Mouse (Mus musculus) heart, embryonic 14.5 days (tissue): ENCODE results near the gene Swt1. TPM values are rescaled to one million over a fixed set of nuclear protein-coding genes. Genes with fewer than 3 reads are reported as not detected.
A peak's percentile ranks its signal among the peaks of the same experiment; 100 is the strongest.
"Not testable (repeated sequence)": the region's sequence is repeated elsewhere in the genome, so short reads cannot be mapped to it uniquely, and the experiment has no call there.

Source experiments
- ATAC-seq: fragments of 200-750 bp; cut with Nextera tagmentation; 2 replicates; pipeline ENCODE4 v1.8.0; 2017; ENCODE audit warnings: low read depth, moderate TSS enrichment; ENCODE audit not compliant: insufficient number of reproducible peaks, insufficient read depth, low FRiP score
- H3K27ac ChIP-seq, 2 experiments: fragments of 200-500 bp in 1 of 2; fragments of 300-500 bp in 1 of 2; sonication (generic) in 1 of 2; replicated peaks in 1 of 2; 2 replicates each; pipeline ENCODE4 v1.5.1; 2012 to 2014; ENCODE audit warnings: low read depth in 2 of 2, low read length in 2 of 2, control low read depth in 1 of 2, mild to moderate bottlenecking in 1 of 2, mixed read lengths in 1 of 2; ENCODE audit not compliant: control insufficient read depth in 1 of 2, insufficient read depth in 1 of 2
- H3K27me3 ChIP-seq: fragments of 300-500 bp; sonication (generic); 2 replicates; pipeline ENCODE4 v1.6.1; 2014; ENCODE audit warnings: mild to moderate bottlenecking, low read length, control low read depth; ENCODE audit not compliant: control insufficient read depth, insufficient read depth
- H3K36me3 ChIP-seq: fragments of 300-500 bp; sonication (generic); 2 replicates; pipeline ENCODE4 v1.6.1; 2014; ENCODE audit warnings: mild to moderate bottlenecking, control low read depth, low read length, mixed read lengths; ENCODE audit not compliant: control insufficient read depth, insufficient read depth
- H3K4me1 ChIP-seq, 2 experiments: fragments of 200-500 bp in 1 of 2; fragments of 300-500 bp in 1 of 2; sonication (generic) in 1 of 2; 2 replicates each; pipeline ENCODE4 v1.6.1; 2012 to 2014; ENCODE audit warnings: low read length in 2 of 2, control low read depth in 1 of 2, mixed read lengths in 1 of 2; ENCODE audit not compliant: control insufficient read depth in 2 of 2, insufficient read depth in 2 of 2
- H3K4me2 ChIP-seq: fragments of 300-500 bp; sonication (generic); 2 replicates; pipeline ENCODE4 v1.6.1; 2014; ENCODE audit warnings: mild to moderate bottlenecking, low read length
- H3K4me3 ChIP-seq, 2 experiments: fragments of 200-500 bp in 1 of 2; fragments of 300-500 bp in 1 of 2; sonication (generic) in 1 of 2; 2 replicates each; pipeline ENCODE4 v1.5.1; 2012 to 2014; ENCODE audit warnings: low read length in 2 of 2, mild to moderate bottlenecking in 2 of 2, control low read depth in 1 of 2, low read depth in 1 of 2, moderate library complexity in 1 of 2; ENCODE audit not compliant: control insufficient read depth in 1 of 2, insufficient read depth in 1 of 2
- H3K9ac ChIP-seq: fragments of 300-500 bp; sonication (generic); 2 replicates; pipeline ENCODE4 v1.6.1; 2014; ENCODE audit warnings: mild to moderate bottlenecking, low read length
- H3K9me3 ChIP-seq: fragments of 300-500 bp; sonication (generic); 2 replicates; pipeline ENCODE4 v1.6.1; 2016; ENCODE audit warnings: low read length, control low read depth; ENCODE audit not compliant: control insufficient read depth
- WGBS: fragments of 180-500 bp; shearing (Covaris S2); extraction: QIAGEN DNeasy Blood & Tissue Kit; methylation state at CpG from one replicate; pipeline ENCODE4 v1.1.7; 2014; 5-methylcytosine and 5-hydroxymethylcytosine counted together
- polyA plus RNA-seq: library from polyadenylated mRNA; unstranded; fragments of >200 nt; fragmentation: Nextera tagmentation; extraction: Ambion mirVana; gene quantifications from 2 replicates; pipeline ENCODE4 v1.2.1, GENCODE M21; 2014

Gene Swt1
- polyA plus RNA-seq = 17.4 and 19.9 TPM in 2 replicates

GRCm38 (mm10) chr1:151428263-151429221 is at the start of gene Swt1, which contains the start of gene Trmt1l:
Gene Swt1 (minus strand): TSS chr1:151428455.
Gene Trmt1l (plus strand): TSS chr1:151428542.
- ATAC-seq = peak; percentile 99
- Histone ChIP-seq H3K9ac (peak within 1 kb of the TSS; percentile 96), H3K36me3 (peaks cover 3% of the 10 kb centered on the region; the same call in 1 of the 2 replicates), H3K27me3 (no peaks in the 10 kb centered on the region), H3K4me1 (peaks cover 0 to 16% of the 10 kb centered on the region in 2 experiments; a peak in 2 of 4 replicates), H3K27ac (peak within 1 kb of the TSS; percentile 95 to 97), H3K9me3 (no peaks in the 10 kb centered on the region), H3K4me3 (peak within 1 kb of the TSS; percentile 61 to 86), H3K4me2 (peak within 1 kb of the TSS; percentile 80)
- under 1% methylated on average over 74 of the region's 74 CpGs for WGBS

GRCm38 (mm10) chr1:151472386-151472785 is 44.1 kb upstream of the Swt1 start:
- ATAC-seq, H3K27me3 ChIP-seq, H3K27ac ChIP-seq, H3K4me3 ChIP-seq, H3K9ac ChIP-seq, H3K9me3 ChIP-seq, H3K4me2 ChIP-seq, H3K4me1 ChIP-seq: not testable (repeated sequence)
- peaks cover 84% of the 10 kb centered on the region for H3K36me3 ChIP-seq
- 94% methylated on average over 8 of the region's 8 CpGs for WGBS

DNA sequence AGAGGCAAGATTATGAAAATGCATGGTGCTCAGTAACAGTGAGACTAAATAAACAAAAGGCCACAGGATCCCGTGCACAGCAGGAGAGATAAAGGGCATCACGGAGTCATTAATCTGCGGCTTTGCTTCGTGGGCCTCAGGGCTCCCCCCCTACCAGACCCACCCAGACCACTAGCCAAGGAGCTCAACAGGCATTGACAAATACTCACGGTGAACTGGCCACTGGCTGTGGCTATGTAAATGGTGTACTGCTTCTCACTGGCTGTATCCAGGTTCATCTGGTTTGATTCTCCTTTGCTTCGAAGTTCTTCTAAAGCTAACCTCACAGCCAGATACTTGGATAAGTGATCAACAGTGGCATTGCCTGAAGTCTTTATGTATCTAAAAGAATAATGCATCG is 43.2 kb upstream of the Swt1 start:
- no peak overlapping the region for H3K27ac ChIP-seq
- no peak overlapping the region for H3K9ac ChIP-seq
- WGBS = 69% methylated on average over 7 of the region's 7 CpGs
- peaks cover 74% of the 10 kb centered on the region for H3K36me3 ChIP-seq
- no peak overlapping the region for H3K4me2 ChIP-seq
- no peak for ATAC-seq
- H3K4me1 ChIP-seq = no peaks in the 10 kb centered on the region
- no peaks in the 10 kb centered on the region for H3K9me3 ChIP-seq
- no peaks in the 10 kb centered on the region for H3K27me3 ChIP-seq
- no peak overlapping the region for H3K4me3 ChIP-seq

GRCm38 (mm10) chr1:151466571-151466970 is 38.3 kb upstream of the Swt1 start:
- Histone ChIP-seq H3K27me3 (no peaks in the 10 kb centered on the region), H3K4me1 (0 out of 4 replicates have a peak, but pooled peaks cover 0 to 3% of the 10 kb centered on the region in 2 experiments), H3K9ac (no peak overlapping the region), H3K4me2 (no peak overlapping the region), H3K4me3 (no peak overlapping the region), H3K27ac (no peak overlapping the region), H3K36me3 (peaks cover 30% of the 10 kb centered on the region), H3K9me3 (no peaks in the 10 kb centered on the region)
- no peak for ATAC-seq
- whole genome bisulfite sequencing = 86% methylated on average over 4 of the region's 4 CpGs

DNA sequence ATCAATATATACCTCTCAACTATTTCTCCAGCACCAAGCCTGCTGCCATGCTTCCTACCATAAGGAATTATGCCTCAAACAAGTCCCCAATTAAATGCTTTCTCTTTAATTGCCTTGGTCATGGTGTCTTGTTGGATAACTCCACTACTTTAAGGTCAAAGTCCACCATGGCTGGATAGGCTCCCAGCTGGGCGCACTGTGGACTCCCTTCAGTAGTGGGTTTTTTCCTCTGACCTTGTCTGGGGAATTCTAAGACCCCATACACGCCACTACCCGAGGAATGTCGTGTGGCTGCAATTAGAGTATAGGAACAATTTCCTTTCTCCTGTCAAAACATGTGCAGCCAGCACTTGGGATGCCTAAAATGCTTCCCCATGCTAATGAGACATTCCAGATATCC is 36.7 kb upstream of the Swt1 start:
- Histone ChIP-seq H3K27ac (no peak overlapping the region; a peak in 1 of 4 replicates), H3K4me1 (0 out of 4 replicates have a peak, but pooled peaks cover 0 to 3% of the 10 kb centered on the region in 2 experiments), H3K36me3 (peaks cover 26% of the 10 kb centered on the region), H3K9ac (no peak overlapping the region), H3K27me3 (no peaks in the 10 kb centered on the region), H3K9me3 (no peaks in the 10 kb centered on the region), H3K4me2 (no peak overlapping the region), H3K4me3 (no peak overlapping the region)
- 17% methylated on average over 4 of the region's 4 CpGs for WGBS
- ATAC-seq = no peak

DNA sequence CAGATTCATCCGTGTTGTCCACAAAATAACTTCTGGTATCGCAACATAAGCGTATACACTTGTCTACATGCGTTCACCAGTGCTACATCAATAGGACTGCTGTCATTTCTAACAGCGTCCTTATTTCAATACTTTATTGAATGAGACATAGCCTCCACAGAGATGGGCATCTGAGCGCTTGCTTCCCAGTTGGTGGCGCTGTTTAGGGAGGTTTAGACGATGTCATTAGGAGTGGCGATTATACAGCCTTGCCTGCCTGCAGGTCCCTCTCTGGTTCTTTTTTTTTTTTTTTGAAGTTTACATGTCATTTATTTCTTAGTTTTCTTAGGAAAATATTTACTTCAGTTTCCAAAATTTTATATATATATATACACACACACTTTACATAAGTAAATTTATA is 33.0 kb upstream of the Swt1 start:
- 0 out of 4 replicates have a peak, but pooled peaks cover 0 to 3% of the 10 kb centered on the region in 2 experiments for H3K4me1 ChIP-seq
- H3K9ac ChIP-seq = no peak overlapping the region
- H3K27me3 ChIP-seq = no peaks in the 10 kb centered on the region
- no peak overlapping the region for H3K4me3 ChIP-seq
- H3K36me3 ChIP-seq = peaks cover 46% of the 10 kb centered on the region
- no peaks in the 10 kb centered on the region for H3K9me3 ChIP-seq
- ATAC-seq = no peak
- WGBS = 81% methylated on average over 9 of the region's 9 CpGs
- no peak overlapping the region for H3K27ac ChIP-seq
- H3K4me2 ChIP-seq = no peak overlapping the region

DNA sequence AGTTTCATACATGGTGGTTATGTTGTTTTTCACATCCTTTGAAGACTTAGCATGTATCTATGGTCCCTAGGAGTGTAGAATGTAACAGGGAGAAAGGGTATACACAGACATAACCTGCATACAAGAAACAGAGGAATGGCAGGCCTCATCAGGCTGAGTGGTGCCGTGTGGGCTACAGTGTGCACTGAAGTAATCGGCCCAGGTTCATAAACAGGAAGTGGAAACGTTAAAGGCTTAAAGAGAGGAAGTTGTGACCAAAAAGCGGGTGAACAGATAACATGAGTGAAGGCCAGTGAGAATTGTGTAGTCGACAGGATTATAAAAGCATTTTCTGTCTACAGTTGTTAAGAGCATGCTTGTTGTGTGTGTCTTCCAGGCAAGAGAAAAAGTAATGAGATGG is 28.8 kb upstream of the Swt1 start:
- no peak for ATAC-seq
- Histone ChIP-seq H3K4me2 (no peak overlapping the region), H3K9me3 (no peaks in the 10 kb centered on the region), H3K4me3 (no peak overlapping the region), H3K27ac (no peak overlapping the region), H3K4me1 (no peaks in the 10 kb centered on the region), H3K27me3 (no peaks in the 10 kb centered on the region), H3K9ac (no peak overlapping the region), H3K36me3 (peaks cover 85% of the 10 kb centered on the region)
- WGBS = 67% methylated on average over 5 of the region's 5 CpGs
